Mouse (Mus musculus) E14TG2a.4 (cell line): ENCODE results near the gene Pds5a.

ENCODE experiments used
- CTCF ChIP-seq: conservative IDR thresholded peaks from 2 replicates; pipeline ENCODE4 v1.5.1; 2014; ENCODE audit warnings: low read length
- NANOG ChIP-seq: IDR thresholded peaks from 2 replicates; pipeline ENCODE4 v1.6.1; 2014; ENCODE audit warnings: borderline replicate concordance, low read length, mixed read lengths
- POU5F1 ChIP-seq: IDR thresholded peaks from 2 replicates; pipeline ENCODE4 v1.6.1; 2014; ENCODE audit warnings: low read length, borderline replicate concordance

GRCm38 (mm10) chr5:65724311-65725054 is 26.4 kb upstream of the Pds5a start:
- TF ChIP-seq CTCF: peak; percentile 27
- no peak for TF ChIP-seq POU5F1
- TF ChIP-seq NANOG: no peak
